Mouse (Mus musculus) forebrain, embryonic 12.5 days (tissue): ENCODE measurements around the gene Chrna5. TPM values are rescaled to one million over a fixed set of nuclear protein-coding genes. Genes with fewer than 3 reads are reported as not detected.

ENCODE experiments used
- ATAC-seq: fragments of 200-750 bp; cut with Nextera tagmentation; 2 replicates; pipeline ENCODE4 v1.8.0; 2017; ENCODE audit warnings: moderate TSS enrichment; ENCODE audit not compliant: low FRiP score
- H3K27ac ChIP-seq: fragments of 300-500 bp; sonication (generic); 2 replicates; pipeline ENCODE4 v1.5.1; 2016; ENCODE audit warnings: mild to moderate bottlenecking
- H3K27me3 ChIP-seq: fragments of 300-500 bp; sonication (generic); 2 replicates; pipeline ENCODE4 v1.6.1; 2016; ENCODE audit warnings: mild to moderate bottlenecking
- H3K36me3 ChIP-seq: fragments of 300-500 bp; sonication (generic); replicated peaks from 2 replicates; pipeline ENCODE4 v1.6.1; 2016; ENCODE audit warnings: mild to moderate bottlenecking
- H3K4me1 ChIP-seq: fragments of 300-500 bp; sonication (generic); 2 replicates; pipeline ENCODE4 v1.6.1; 2016
- H3K4me2 ChIP-seq: fragments of 300-500 bp; sonication (generic); 2 replicates; pipeline ENCODE4 v1.6.1; 2016; ENCODE audit warnings: mild to moderate bottlenecking, moderate library complexity
- H3K4me3 ChIP-seq: fragments of 300-500 bp; sonication (generic); replicated peaks from 2 replicates; pipeline ENCODE4 v1.5.1; 2016; ENCODE audit warnings: mild to moderate bottlenecking
- H3K9ac ChIP-seq: fragments of 300-500 bp; sonication (generic); 2 replicates; pipeline ENCODE4 v1.6.1; 2016; ENCODE audit warnings: mild to moderate bottlenecking
- H3K9me3 ChIP-seq: fragments of 300-500 bp; sonication (generic); 2 replicates; pipeline ENCODE4 v1.6.1; 2016
- WGBS: fragments of 180-500 bp; shearing (Covaris S2); methylation state at CpG from one replicate; pipeline ENCODE4 v1.1.7; 2016; 5-methylcytosine and 5-hydroxymethylcytosine counted together
- polyA plus RNA-seq: library from polyadenylated mRNA; unstranded; fragments of >200 nt; fragmentation: Nextera tagmentation; extraction: Ambion mirVana; gene quantifications from 2 replicates; pipeline ENCODE4 v1.2.1, GENCODE M21; 2016

Gene Chrna5
- polyA plus RNA-seq, 1 experiment from 2014 or later, result 1.6 TPM

DNA sequence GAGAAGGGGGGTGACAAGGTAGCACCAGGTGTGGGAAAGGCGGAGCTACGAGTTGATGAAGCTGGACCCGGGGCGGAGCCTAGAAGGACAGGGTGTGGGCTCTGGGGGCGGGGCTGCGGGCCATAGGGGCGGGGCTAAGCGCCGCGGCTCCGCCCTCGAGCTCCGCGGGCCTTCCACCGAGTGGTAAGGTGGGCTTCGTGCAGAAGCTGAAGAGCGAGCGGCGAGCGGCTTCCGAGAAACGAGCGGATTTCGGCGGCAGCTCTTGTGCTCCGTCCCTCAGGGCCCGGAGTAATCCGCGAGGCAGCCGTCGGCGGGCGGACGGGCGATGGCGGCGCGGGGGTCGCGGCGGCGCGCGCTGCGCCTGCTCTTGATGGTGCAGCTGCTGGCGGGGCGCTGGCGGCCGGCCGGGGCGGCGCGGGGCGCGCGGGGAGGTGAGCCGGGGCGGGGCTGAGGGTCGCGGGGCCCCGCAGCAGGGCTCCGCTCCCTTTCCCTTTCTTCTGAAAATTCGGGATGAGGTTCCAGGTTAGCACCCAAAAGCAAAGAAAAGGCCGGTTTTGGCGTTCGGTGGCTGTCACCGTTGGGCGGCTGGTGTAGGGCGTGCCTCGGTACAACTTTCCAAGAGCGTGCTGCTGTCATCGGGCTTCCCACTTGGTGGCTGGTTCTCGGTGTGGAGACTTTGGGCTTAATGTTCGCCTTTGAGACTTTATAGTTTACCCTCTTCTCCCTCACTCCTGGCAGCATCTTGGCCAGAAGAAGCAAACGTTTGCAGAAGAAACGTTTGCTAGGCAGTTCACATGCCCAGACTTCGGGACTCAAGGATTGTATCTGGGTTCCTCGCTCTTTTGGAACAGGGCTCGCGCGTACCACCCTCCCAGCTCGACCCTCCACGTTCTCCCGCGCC lies 861 bp downstream of the Chrna5 start:
- Histone ChIP-seq H3K4me1 (peaks cover 13% of the 10 kb centered on the region), H3K27me3 (peaks cover 47% of the 10 kb centered on the region), H3K4me2 (peak overlapping the region; percentile 90), H3K4me3 (peak overlapping the region; percentile 64), H3K36me3 (no peaks in the 10 kb centered on the region), H3K9ac (peak overlapping the region; percentile 56), H3K27ac (no peak overlapping the region), H3K9me3 (no peaks in the 10 kb centered on the region)
- ATAC-seq, result peak; percentile 93
- WGBS, result 1% methylated on average over 77 of the region's 85 CpGs

DNA sequence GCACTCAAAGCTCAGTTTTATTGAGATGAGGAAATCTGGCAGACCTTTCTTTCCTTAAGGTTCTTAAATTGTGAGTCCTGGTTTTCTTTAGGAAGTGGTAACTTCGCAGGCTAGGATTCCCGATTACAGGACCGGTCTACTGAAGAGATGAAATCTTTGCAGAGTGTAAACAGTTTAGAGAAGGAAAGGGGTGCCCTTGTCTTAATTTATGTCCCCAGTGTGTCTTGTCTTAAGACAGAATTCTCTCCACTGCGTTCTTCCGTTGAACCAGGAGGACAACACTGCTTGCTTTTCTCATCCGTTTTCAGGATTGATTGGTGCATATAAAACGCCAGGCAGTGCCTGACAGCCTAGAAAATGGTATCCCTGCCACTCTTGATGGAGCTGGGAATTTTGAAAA lies 1.7 kb downstream of the Chrna5 start:
- Histone ChIP-seq H3K36me3 (no peaks in the 10 kb centered on the region), H3K27me3 (peaks cover 47% of the 10 kb centered on the region), H3K9me3 (no peaks in the 10 kb centered on the region), H3K4me1 (peaks cover 13% of the 10 kb centered on the region), H3K4me3 (peak overlapping the region; percentile 64), H3K4me2 (peak overlapping the region; percentile 90), H3K27ac (no peak overlapping the region), H3K9ac (no peak overlapping the region)
- no peak for ATAC-seq
- 6% methylated on average over 7 of the region's 7 CpGs for WGBS

DNA sequence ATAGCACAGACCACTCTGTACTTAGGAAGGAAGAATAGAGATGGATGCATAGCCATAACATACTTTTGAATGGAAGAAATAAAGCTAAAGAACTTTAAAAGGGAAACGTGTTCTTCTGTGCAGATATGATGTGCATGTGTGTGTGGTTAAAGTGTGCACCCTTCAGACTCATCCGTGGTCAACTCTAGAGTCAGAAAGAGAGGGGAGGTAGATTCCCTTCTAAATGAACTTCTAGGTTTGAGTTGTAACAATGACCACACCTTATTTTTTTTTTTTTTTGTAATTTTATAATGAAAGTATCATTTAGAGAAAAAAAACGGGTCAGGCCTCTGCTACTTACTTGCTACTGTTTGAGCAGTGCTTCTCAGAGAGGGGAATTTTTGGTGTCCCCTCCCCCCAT lies 9.7 kb downstream of the Chrna5 start:
- H3K4me3 ChIP-seq, result no peak overlapping the region
- H3K4me2 ChIP-seq, result no peak overlapping the region
- no peaks in the 10 kb centered on the region for H3K9me3 ChIP-seq
- H3K4me1 ChIP-seq, result no peaks in the 10 kb centered on the region
- no peak overlapping the region for H3K27ac ChIP-seq
- WGBS, result 78% methylated on average over 3 of the region's 3 CpGs
- ATAC-seq, result no peak
- H3K36me3 ChIP-seq, result no peaks in the 10 kb centered on the region
- H3K27me3 ChIP-seq, result no peaks in the 10 kb centered on the region
- no peak overlapping the region for H3K9ac ChIP-seq

DNA sequence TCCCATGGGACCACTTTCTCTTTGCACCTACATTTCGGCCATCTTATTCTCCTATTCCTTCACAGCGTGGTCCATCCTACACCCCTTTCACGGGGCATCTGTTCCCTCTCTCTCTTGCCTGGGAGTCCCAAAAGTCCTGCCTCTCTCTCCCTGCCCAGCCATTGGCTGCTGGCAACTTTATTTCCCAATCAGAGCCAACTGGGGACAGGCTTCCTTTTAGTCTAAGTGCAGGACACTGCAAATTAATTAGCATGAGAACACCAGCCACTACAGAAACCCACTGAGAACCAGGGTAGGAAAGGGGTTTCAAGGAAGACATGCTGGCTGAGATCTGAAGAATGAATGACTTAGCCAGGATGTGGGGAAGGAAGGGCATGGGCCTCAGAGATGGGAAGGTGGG lies 13.7 kb downstream of the Chrna5 start:
- Histone ChIP-seq H3K4me3 (no peak overlapping the region), H3K4me1 (no peaks in the 10 kb centered on the region), H3K9me3 (no peaks in the 10 kb centered on the region), H3K9ac (no peak overlapping the region), H3K27me3 (no peaks in the 10 kb centered on the region), H3K4me2 (no peak overlapping the region), H3K27ac (no peak overlapping the region), H3K36me3 (no peaks in the 10 kb centered on the region)
- ATAC-seq, result no peak
- WGBS, result 46% methylated on average over 3 of the region's 3 CpGs

GRCm38 (mm10) chr9:54995645-54996044 lies 15.0 kb downstream of the Chrna5 start:
- ATAC-seq, result no peak
- Histone ChIP-seq H3K4me2 (no peak overlapping the region), H3K4me1 (no peaks in the 10 kb centered on the region)

GRCm38 (mm10) chr9:55003609-55004008 lies 22.9 kb downstream of the Chrna5 start:
- no peak overlapping the region for H3K4me2 ChIP-seq
- no peak for ATAC-seq
- H3K36me3 ChIP-seq, result no peaks in the 10 kb centered on the region
- H3K9me3 ChIP-seq, result no peaks in the 10 kb centered on the region
- no peak overlapping the region for H3K9ac ChIP-seq
- 74% methylated on average over 4 of the region's 4 CpGs for WGBS
- no peaks in the 10 kb centered on the region for H3K27me3 ChIP-seq
- H3K27ac ChIP-seq, result no peak overlapping the region
- no peaks in the 10 kb centered on the region for H3K4me1 ChIP-seq
- no peak overlapping the region for H3K4me3 ChIP-seq

More at GRCm38 (mm10) chr9:54995645-54996044, 15.0 kb downstream of the Chrna5 start:
- H3K9ac ChIP-seq, result no peak overlapping the region
- H3K27me3 ChIP-seq, result no peaks in the 10 kb centered on the region
- no peak overlapping the region for H3K27ac ChIP-seq
- H3K36me3 ChIP-seq, result no peaks in the 10 kb centered on the region
- H3K4me3 ChIP-seq, result no peak overlapping the region
- WGBS, result 94% methylated on average over 3 of the region's 3 CpGs
- H3K9me3 ChIP-seq, result no peaks in the 10 kb centered on the region

GRCm38 (mm10) chr9:55009692-55010091 lies 29.0 kb downstream of the Chrna5 start:
- Histone ChIP-seq H3K9me3 (no peaks in the 10 kb centered on the region), H3K9ac (no peak overlapping the region), H3K36me3 (no peaks in the 10 kb centered on the region), H3K4me2 (no peak overlapping the region), H3K4me3 (no peak overlapping the region), H3K27me3 (no peaks in the 10 kb centered on the region), H3K4me1 (no peaks in the 10 kb centered on the region), H3K27ac (no peak overlapping the region)
- no peak for ATAC-seq
- 91% methylated on average over 2 of the region's 2 CpGs for WGBS

DNA sequence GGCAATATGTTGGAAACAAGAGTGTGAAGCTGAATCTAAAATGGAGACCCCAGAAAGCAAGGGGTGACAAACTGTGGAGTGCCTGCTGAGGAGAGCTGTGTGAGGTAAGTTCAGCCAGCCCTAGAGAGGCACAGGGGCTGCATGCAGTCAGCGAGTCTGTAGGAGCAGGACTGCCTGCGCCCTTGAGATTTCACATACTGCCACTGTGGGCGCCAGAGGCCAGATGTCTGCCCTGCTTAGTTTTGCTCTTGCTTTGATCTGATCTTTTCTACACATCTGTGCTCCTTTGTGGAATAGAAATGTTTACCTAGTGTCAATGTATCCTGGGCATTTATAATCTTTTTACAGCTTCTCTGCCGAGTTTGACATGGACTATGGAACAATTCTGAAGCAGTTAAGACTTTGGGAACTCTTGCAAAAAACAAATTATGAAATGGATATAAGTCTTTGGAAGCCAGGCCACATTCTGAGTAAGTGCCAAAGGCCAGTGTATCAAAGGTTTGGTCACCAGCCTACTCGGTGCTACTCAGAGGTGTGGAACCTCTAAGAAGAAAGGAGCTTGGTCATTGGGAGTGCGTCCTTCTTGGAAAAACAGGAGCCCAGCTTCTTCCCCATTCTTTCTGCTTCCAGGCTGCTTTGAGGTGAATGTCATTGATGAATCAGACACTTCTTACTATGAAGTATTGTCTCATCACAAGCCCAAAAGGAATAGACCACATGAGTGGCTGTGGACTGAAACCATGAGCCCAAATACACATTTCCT lies 30.1 kb downstream of the Chrna5 start:
- WGBS, result 55% methylated on average over 6 of the region's 6 CpGs
- Histone ChIP-seq H3K9ac (no peak overlapping the region), H3K9me3 (no peaks in the 10 kb centered on the region), H3K27me3 (no peaks in the 10 kb centered on the region), H3K27ac (no peak overlapping the region), H3K4me2 (no peak overlapping the region), H3K4me1 (no peaks in the 10 kb centered on the region), H3K36me3 (no peaks in the 10 kb centered on the region), H3K4me3 (no peak overlapping the region)
- no peak for ATAC-seq

GRCm38 (mm10) chr9:55016926-55017325 lies 36.2 kb downstream of the Chrna5 start:
- Histone ChIP-seq H3K27me3 (no peaks in the 10 kb centered on the region), H3K27ac (no peak overlapping the region), H3K36me3 (no peaks in the 10 kb centered on the region), H3K9ac (no peak overlapping the region), H3K4me1 (no peaks in the 10 kb centered on the region), H3K9me3 (no peaks in the 10 kb centered on the region), H3K4me2 (no peak overlapping the region), H3K4me3 (no peak overlapping the region)
- 84% methylated on average over 3 of the region's 3 CpGs for WGBS
- ATAC-seq, result no peak

DNA sequence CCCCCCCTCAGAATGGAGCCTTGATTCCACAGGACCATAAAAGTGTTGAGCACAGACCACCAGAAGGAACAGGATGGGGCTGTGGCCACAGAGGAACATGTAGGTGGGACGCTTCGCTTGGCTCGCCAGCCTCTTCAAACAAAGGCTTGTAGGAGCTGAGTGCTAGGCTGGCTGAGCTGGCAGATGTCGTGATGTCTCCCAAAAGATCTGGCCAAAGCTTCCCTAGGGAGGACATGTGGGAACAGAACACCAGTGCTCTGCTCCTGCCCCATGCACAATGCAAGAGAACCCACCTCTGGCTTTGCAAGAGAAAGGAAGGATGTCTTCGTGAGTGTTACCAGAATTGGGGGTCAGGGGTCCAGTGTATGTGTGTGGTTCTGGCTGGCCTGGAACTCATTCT lies 42.6 kb downstream of the Chrna5 start:
- Histone ChIP-seq H3K4me1 (peaks cover 16% of the 10 kb centered on the region), H3K9ac (no peak overlapping the region), H3K27me3 (peaks cover 43% of the 10 kb centered on the region), H3K27ac (no peak overlapping the region), H3K36me3 (no peaks in the 10 kb centered on the region), H3K9me3 (no peaks in the 10 kb centered on the region), H3K4me2 (no peak overlapping the region), H3K4me3 (no peak overlapping the region)
- no peak for ATAC-seq
- 89% methylated on average over 5 of the region's 5 CpGs for WGBS

DNA sequence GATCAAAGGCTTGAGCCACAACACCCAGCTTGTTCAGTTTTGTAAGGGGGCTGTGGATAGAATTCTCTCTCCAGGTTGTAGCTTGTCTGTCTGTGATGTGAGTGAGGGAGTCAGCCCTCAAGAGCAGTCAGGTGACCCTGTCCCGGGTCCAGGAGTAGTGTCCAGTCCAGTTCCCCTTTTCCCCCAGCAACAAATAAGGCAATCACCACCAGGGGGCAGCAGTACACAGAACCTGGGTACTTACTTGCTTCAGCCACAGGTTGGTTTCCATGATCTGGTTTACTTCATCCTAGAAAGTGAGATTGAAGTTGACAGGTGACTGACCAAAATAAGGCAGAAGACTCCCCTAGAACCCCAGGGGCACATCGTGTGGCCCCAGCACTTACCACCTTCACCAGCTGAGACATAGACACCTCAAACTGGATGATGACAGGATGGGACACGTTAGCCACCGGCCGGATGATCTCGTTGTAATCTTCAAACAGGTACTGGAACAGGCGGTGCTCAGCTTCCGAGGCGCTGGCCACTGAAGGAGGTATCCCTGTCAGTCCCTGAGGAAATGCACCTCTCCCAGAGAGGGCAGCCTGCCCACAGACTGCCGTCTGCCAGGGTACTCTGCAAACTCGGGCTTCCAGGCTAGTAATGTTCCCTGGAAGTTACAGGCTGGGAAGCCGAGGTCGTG lies 43.4 kb downstream of the Chrna5 start:
- no peaks in the 10 kb centered on the region for H3K36me3 ChIP-seq
- H3K9me3 ChIP-seq, result no peaks in the 10 kb centered on the region
- H3K4me3 ChIP-seq, result no peak overlapping the region
- no peak overlapping the region for H3K27ac ChIP-seq
- WGBS, result 44% methylated on average over 13 of the region's 13 CpGs
- no peak overlapping the region for H3K9ac ChIP-seq
- H3K27me3 ChIP-seq, result peaks cover 43% of the 10 kb centered on the region
- peaks cover 16% of the 10 kb centered on the region for H3K4me1 ChIP-seq
- no peak overlapping the region for H3K4me2 ChIP-seq
- ATAC-seq, result no peak

GRCm38 (mm10) chr9:55025534-55026274 lies 45.0 kb downstream of the Chrna5 start:
- Histone ChIP-seq H3K9me3 (no peaks in the 10 kb centered on the region), H3K36me3 (no peaks in the 10 kb centered on the region), H3K4me2 (peak overlapping the region; percentile 81), H3K27ac (no peak overlapping the region), H3K9ac (peak overlapping the region; percentile 53), H3K27me3 (peaks cover 45% of the 10 kb centered on the region), H3K4me1 (peaks cover 16% of the 10 kb centered on the region), H3K4me3 (peak overlapping the region; percentile 46)
- peak; percentile 69 for ATAC-seq
- WGBS, result 9% methylated on average over 38 of the region's 38 CpGs
